Comparison of ENCODE assay signal across 14 mouse cellular contexts in the genomic region with DNA sequence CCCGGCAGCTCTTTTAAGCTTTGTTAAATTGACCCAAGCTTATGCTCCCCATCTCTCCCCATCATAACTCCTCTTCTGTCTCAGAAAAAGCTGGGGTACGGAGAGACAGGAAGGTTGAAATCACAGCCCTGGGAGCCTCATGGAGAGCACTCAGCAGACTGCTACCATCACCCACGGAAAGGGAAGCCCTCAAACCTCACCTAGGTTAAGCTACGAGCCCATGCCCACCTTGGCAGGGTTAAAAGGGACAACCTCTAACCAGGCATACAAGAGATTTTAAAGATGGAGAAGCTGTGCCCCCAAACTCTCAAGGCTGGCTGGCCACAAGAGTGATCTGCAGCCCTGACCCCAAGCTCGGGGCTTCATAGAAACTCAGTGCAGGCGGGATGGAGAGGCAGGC. TPM values are rescaled to one million over a fixed set of nuclear protein-coding genes. Genes with fewer than 3 reads are reported as not detected.
A peak's percentile ranks its signal among the peaks of the same experiment; 100 is the strongest.
DNase-seq lines count a peak whose midpoint lies in the region; ATAC-seq and TF ChIP-seq lines count a peak whose summit lies in the region.
"Had no signal": no experiment of that assay in that cellular context is flagged by ENCODE, and none has a peak within 500 bp of the region (broad histone marks: within the 10 kb centered on the region; RNA-seq: fewer than 3 reads in every experiment).

No protein-coding gene starts in this region.

- WGBS in kidney, postnatal 0 days: 69% methylated on average over 6 of the region's 6 CpGs
- 48% methylated on average over 6 of the region's 6 CpGs for WGBS in embryonic facial prominence, embryonic 10.5 days
- 36% methylated on average over 6 of the region's 6 CpGs for WGBS in forebrain, postnatal 0 days
- 34% methylated on average over 6 of the region's 6 CpGs for WGBS in midbrain, embryonic 13.5 days

- H3K27me3 ChIP-seq in kidney, postnatal 0 days (ENCODE audit: insufficient read depth, low read length): no peaks in the 10 kb centered on the region
- H3K27me3 ChIP-seq in embryonic facial prominence, embryonic 10.5 days (replicated peaks; ENCODE audit: low read depth, poor library complexity, severe bottlenecking): peaks cover 54% of the 10 kb centered on the region
- no peaks in the 10 kb centered on the region for H3K27me3 ChIP-seq in forebrain, postnatal 0 days (ENCODE audit: insufficient read depth, low read length)
- peaks cover 14% of the 10 kb centered on the region for H3K27me3 ChIP-seq in midbrain, embryonic 13.5 days

- H3K4me1 ChIP-seq in kidney, postnatal 0 days (replicated peaks; ENCODE audit: insufficient read depth, low read length): peaks cover 25% of the 10 kb centered on the region; the same call in 1 of the 2 replicates
- H3K4me1 ChIP-seq in embryonic facial prominence, embryonic 10.5 days: peaks cover 60% of the 10 kb centered on the region
- peaks cover 24% of the 10 kb centered on the region for H3K4me1 ChIP-seq in forebrain, postnatal 0 days (ENCODE audit: insufficient read depth)
- peaks cover 70% of the 10 kb centered on the region for H3K4me1 ChIP-seq in midbrain, embryonic 13.5 days (replicated peaks)

- intact Hi-C loops in heart, postnatal 25 days (cut with DNase I): no loop called here

- H3K9ac ChIP-seq in kidney, postnatal 0 days (ENCODE audit: low read depth, low read length): no peak overlapping the region
- H3K9ac ChIP-seq in forebrain, postnatal 0 days: 0 out of 2 replicates have a peak overlapping the region, but pooled peaks have one; percentile 10
- H3K9ac ChIP-seq in midbrain, embryonic 13.5 days (replicated peaks): peak overlapping the region; percentile 3; the same call in 1 of the 2 replicates
- H3K9ac ChIP-seq: liver, postnatal 0 days had no signal

- H3K9me3 ChIP-seq in kidney, postnatal 0 days (replicated peaks; ENCODE audit: low read length): no peaks in the 10 kb centered on the region
- no peaks in the 10 kb centered on the region for H3K9me3 ChIP-seq in embryonic facial prominence, embryonic 10.5 days
- no peaks in the 10 kb centered on the region for H3K9me3 ChIP-seq in forebrain, postnatal 0 days (ENCODE audit: low read length)
- H3K9me3 ChIP-seq in midbrain, embryonic 13.5 days: no peaks in the 10 kb centered on the region

- no peak overlapping the region for H3K4me3 ChIP-seq in kidney, postnatal 0 days (replicated peaks; ENCODE audit: low read depth, low read length)
- peak overlapping the region; percentile 16; the same call in 1 of the 2 replicates for H3K4me3 ChIP-seq in embryonic facial prominence, embryonic 10.5 days
- peak overlapping the region; percentile 19; the same call in 1 of the 2 replicates for H3K4me3 ChIP-seq in forebrain, postnatal 0 days (ENCODE audit: low read depth, low read length)
- H3K4me3 ChIP-seq in midbrain, embryonic 13.5 days (replicated peaks): peak overlapping the region; percentile 11; the same call in 1 of the 2 replicates
- H3K4me3 ChIP-seq: myocyte had no signal

- H3K4me2 ChIP-seq in kidney, postnatal 0 days (ENCODE audit: low read length): peak overlapping the region; percentile 90
- peak overlapping the region; percentile 79 for H3K4me2 ChIP-seq in forebrain, postnatal 0 days (ENCODE audit: low read depth)
- peak overlapping the region; percentile 80 for H3K4me2 ChIP-seq in midbrain, embryonic 13.5 days (replicated peaks)

- no peak for DNase-seq in kidney, postnatal 0 days (ENCODE audit: low spot score)
- DNase-seq in kidney, adult 11 months: no peak
- no peak for DNase-seq in embryonic facial prominence, embryonic 10.5 days (ENCODE audit: low spot score)
- no peak for DNase-seq in forebrain, postnatal 0 days
- no peak for DNase-seq in cerebellum, adult 11 months
- no peak for DNase-seq in heart, postnatal 25 days (ENCODE audit: low spot score)
- DNase-seq: heart, postnatal 36 days; liver, postnatal 0 days; right cerebral cortex, postnatal 14 days; thymus, postnatal 4 days had no signal

- TF ChIP-seq CTCF in kidney, postnatal 0 days (IDR thresholded peaks at IDR 0.05; ENCODE audit: low read depth): no peak
- no peak for TF ChIP-seq CTCF in forebrain, postnatal 0 days (IDR thresholded peaks at IDR 0.05; ENCODE audit: low read depth)

- no peak for ATAC-seq in kidney, postnatal 0 days (replicated peaks; ENCODE audit: low FRiP score, low read depth)
- no peak for ATAC-seq in forebrain, postnatal 0 days
- no peak for ATAC-seq in midbrain, embryonic 13.5 days
- no peak for ATAC-seq in erythroblast, adult 5-6 weeks (replicated peaks; ENCODE audit: low FRiP score, poor library complexity, severe bottlenecking)
- ATAC-seq: liver, postnatal 0 days had no signal

- peak overlapping the region; percentile 65; the same call in 1 of the 2 replicates for H3K27ac ChIP-seq in kidney, postnatal 0 days
- peak overlapping the region; percentile 40; the same call in 1 of the 2 replicates for H3K27ac ChIP-seq in embryonic facial prominence, embryonic 10.5 days (replicated peaks)
- no peak overlapping the region for H3K27ac ChIP-seq in forebrain, postnatal 0 days (ENCODE audit: low read depth, low read length)
- peak overlapping the region; percentile 32 for H3K27ac ChIP-seq in midbrain, embryonic 13.5 days

- no peaks in the 10 kb centered on the region for H3K36me3 ChIP-seq in kidney, postnatal 0 days (ENCODE audit: insufficient read depth, low read length)
- H3K36me3 ChIP-seq in embryonic facial prominence, embryonic 10.5 days (replicated peaks): no peaks in the 10 kb centered on the region
- no peaks in the 10 kb centered on the region for H3K36me3 ChIP-seq in forebrain, postnatal 0 days (ENCODE audit: insufficient read depth)
- H3K36me3 ChIP-seq in midbrain, embryonic 13.5 days: no peaks in the 10 kb centered on the region

RNA-seq across cellular contexts. Expression of gene Wwc1, which starts 3.2 kb away (rescaled TPM):
- 15.6 and 20.4 TPM in 2 replicates for polyA plus RNA-seq in kidney, postnatal 0 days (2015; fragmentation: Nextera tagmentation; extraction: Ambion mirVana)
- 4.2 and 4.4 TPM in 2 replicates for polyA plus RNA-seq in embryonic facial prominence, embryonic 10.5 days (2016; fragmentation: Nextera tagmentation; extraction: Ambion mirVana)
- total RNA-seq in forebrain, postnatal 0 days (2014; rRNA removed): 21.1 and 21.2 TPM in 2 replicates
- polyA plus RNA-seq in forebrain, postnatal 0 days (2015; fragmentation: Nextera tagmentation; extraction: Ambion mirVana): 13.2 and 13.8 TPM in 2 replicates
- polyA plus RNA-seq in midbrain, embryonic 13.5 days (2015; fragmentation: Nextera tagmentation; extraction: Ambion mirVana): 6.2 and 7.0 TPM in 2 replicates
- 1 to 10 TPM; 1.3 to 1.5 TPM for total RNA-seq in heart, postnatal 25 days (2021)
- total RNA-seq in erythroblast, adult 5-6 weeks (2015; ENCODE audit: low replicate concordance): not detected in 2 replicates
- not detected in 2 replicates for total RNA-seq in erythroblast, adult 5-6 weeks (2017; ENCODE audit: low replicate concordance)
- total RNA-seq: granulocyte monocyte progenitor cell, adult 5-6 weeks had no signal
